Mouse (Mus musculus) CH12.LX (cell line): ENCODE results near the gene Rhod.

Experiments
- CTCF ChIP-seq, 2 experiments: IDR thresholded peaks in 1 of 2; conservative IDR thresholded peaks in 1 of 2; 2 replicates each; pipeline ENCODE4 v1.5.1; 2011 to 2012; ENCODE audit warnings: low read depth in 2 of 2, low read length in 2 of 2, improper control_type of control experiment in 1 of 2, inconsistent platforms in 1 of 2, mild to moderate bottlenecking in 1 of 2, moderate library complexity in 1 of 2
- POLR2A ChIP-seq: IDR thresholded peaks from 2 replicates; pipeline ENCODE4 v1.6.1; 2011; ENCODE audit warnings: low read depth, mild to moderate bottlenecking, improper control_type of control experiment, low read length
- USF1 ChIP-seq: IDR thresholded peaks from 2 replicates; pipeline ENCODE4 v1.6.1; 2014; ENCODE audit warnings: low read depth, mild to moderate bottlenecking, inconsistent platforms, low read length, improper control_type of control experiment
- USF2 ChIP-seq: conservative IDR thresholded peaks from 2 replicates; pipeline ENCODE4 v1.6.1; 2011; ENCODE audit warnings: low read depth, low read length, improper control_type of control experiment

DNA sequence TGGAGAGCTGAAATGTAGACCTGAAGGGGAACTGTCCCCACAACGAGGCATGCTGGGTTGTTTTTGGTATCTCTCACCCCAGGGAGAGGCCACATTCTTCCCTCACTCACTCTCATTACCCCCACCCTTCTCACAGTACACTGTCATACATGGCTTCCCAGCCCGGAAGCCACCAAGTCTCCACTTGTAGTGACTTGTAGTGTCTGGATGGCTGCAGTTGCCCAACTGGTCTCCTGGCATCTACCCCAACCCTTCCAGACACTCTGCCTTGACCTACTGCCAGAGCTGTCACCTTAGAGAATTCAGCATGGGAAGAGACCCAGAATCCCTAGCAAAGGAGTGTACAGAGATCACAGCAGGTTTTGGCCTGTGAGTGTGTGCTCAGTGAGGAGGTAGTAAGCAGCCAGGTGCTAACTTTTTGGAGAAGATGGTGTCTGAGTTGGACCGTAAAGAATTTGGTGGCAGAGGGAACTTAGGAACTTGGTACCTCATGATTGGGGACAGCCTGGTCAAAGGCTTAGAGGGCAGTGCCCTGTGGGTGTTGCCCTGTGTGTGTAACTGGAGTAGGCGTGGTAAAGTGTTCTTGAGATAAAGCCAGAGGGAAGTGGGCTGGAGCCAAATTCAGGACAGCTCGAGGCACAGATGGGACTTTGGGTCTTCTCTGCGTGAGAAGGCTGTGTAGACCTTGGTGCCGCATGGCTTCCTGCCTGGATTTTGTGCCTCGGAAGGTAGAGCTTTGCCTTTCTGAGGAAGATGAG is 18.9 kb downstream of the Rhod start:
- TF ChIP-seq USF1 = no peak
- no peak for TF ChIP-seq POLR2A
- TF ChIP-seq CTCF (conservative IDR thresholded peaks at IDR 0.05 in 1 of 2, IDR thresholded peaks at IDR 0.05 in 1 of 2; ENCODE audit: low read depth in 2 of 2, low read length in 2 of 2) = no peak
- TF ChIP-seq USF2 = no peak
